Mouse (Mus musculus): ENCODE data around the gene 2200002D01Rik. TPM values are rescaled to one million over a fixed set of nuclear protein-coding genes. Genes with fewer than 3 reads are reported as not detected.

2200002D01Rik gene
- polyA plus RNA-seq, 1 experiment from 2014 or later, result 0.29 TPM

DNA sequence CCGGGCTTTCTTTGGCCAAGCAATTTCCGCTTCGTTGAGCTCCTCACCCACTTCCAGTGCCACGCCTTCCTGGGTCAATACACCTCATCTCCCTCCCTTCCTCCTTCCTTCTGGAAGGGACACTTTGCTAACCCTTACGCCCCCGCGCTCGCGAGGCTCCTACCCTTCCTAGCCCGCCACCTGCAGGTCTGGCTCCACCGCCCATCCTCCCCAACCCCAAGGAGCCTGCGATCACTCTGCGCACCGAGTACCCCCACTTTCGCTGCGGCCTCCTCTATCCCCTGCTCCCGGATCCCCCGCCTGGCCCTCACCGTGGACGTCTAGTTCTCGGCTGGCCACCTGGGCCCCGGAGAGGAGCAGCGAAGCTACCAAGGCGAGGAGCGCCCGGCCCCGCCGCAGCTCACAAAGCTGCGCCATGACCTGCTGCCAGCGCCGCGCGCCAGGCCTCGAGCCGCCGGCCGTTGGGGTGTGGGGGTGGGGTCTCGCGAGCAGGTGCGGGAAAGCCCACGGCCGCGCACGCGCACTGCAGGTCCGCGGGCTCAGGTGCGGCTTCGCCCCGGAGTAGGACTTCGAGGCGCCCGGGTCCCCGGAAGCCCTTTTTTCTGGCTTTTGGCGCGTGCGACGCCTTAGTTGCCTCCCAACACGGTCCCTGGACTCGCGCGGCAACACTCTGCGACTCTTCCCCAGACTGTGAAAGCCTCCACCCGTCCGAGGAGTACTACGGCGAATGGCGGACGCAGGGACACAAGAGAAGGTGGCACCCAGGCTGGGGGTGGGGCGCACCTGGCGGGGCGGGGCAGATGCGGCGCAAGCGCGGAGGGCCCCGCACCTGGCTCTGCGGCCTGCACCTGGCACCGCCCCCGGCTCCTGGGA, 33.2 kb upstream of the 2200002D01Rik start, which contains the start of gene Spint2:
Gene Spint2 (minus strand): TSS at position 712 of the 873 bp plus-strand sequence.
- Histone ChIP-seq H3K27me3 (ENCODE audit: control insufficient read depth, insufficient read depth, low read length) (peaks cover 28% of the 10 kb centered on the region), H3K4me1 (ENCODE audit: control insufficient read depth, insufficient read depth, low read length) (peaks cover 10% of the 10 kb centered on the region), H3K9me3 (ENCODE audit: control insufficient read depth, low read length) (no peaks in the 10 kb centered on the region), H3K4me2 (ENCODE audit: low read length) (peak within 1 kb of the TSS; percentile 95), H3K4me3 (replicated peaks; ENCODE audit: low read depth, low read length) (peak within 1 kb of the TSS; percentile 48), H3K9ac (replicated peaks; ENCODE audit: low read length) (peak within 1 kb of the TSS; percentile 52), H3K27ac (replicated peaks; ENCODE audit: low read depth, low read length) (no peak within 1 kb of the TSS), H3K36me3 (ENCODE audit: control insufficient read depth, insufficient read depth, low read length) (no peaks in the 10 kb centered on the region)
- under 1% methylated on average over 80 of the region's 80 CpGs for WGBS
- peak; percentile 58 for ATAC-seq (ENCODE audit: low FRiP score, low TSS enrichment)
- peak; percentile 82 for DNase-seq

DNA sequence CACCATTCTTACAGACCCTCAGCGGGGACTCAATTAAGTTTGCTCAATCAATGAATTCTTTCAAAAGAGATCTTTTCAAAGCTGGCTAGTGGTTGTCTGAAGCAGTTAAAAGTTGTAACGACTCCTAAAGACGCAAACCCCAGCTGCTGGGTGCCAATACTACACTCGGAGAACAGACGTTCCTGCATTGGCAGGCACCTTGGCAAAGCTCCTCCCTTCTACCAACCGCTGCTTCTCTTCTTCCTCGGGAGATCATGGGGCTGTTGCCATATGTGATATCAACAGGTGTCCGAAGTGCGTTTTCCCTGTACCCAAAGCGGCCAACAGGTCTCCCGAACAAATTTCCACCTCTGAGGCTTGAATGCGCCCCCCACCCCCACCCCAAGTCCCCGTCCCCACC, 32.5 kb upstream of the 2200002D01Rik start:
- peak overlapping the region; percentile 48 for H3K4me3 ChIP-seq (replicated peaks; ENCODE audit: low read depth, low read length)
- peak overlapping the region; percentile 95 for H3K4me2 ChIP-seq (ENCODE audit: low read length)
- peak overlapping the region; percentile 52; the same call in 1 of the 2 replicates for H3K9ac ChIP-seq (replicated peaks; ENCODE audit: low read length)
- peaks cover 10% of the 10 kb centered on the region for H3K4me1 ChIP-seq (ENCODE audit: control insufficient read depth, insufficient read depth, low read length)
- DNase-seq, result no peak
- no peak for ATAC-seq (ENCODE audit: low FRiP score, low TSS enrichment)
- WGBS, result 17% methylated on average over 13 of the region's 13 CpGs
- no peaks in the 10 kb centered on the region for H3K9me3 ChIP-seq (ENCODE audit: control insufficient read depth, low read length)
- no peaks in the 10 kb centered on the region for H3K36me3 ChIP-seq (ENCODE audit: control insufficient read depth, insufficient read depth, low read length)
- H3K27ac ChIP-seq (replicated peaks; ENCODE audit: low read depth, low read length), result no peak overlapping the region
- H3K27me3 ChIP-seq (ENCODE audit: control insufficient read depth, insufficient read depth, low read length), result peaks cover 28% of the 10 kb centered on the region

DNA sequence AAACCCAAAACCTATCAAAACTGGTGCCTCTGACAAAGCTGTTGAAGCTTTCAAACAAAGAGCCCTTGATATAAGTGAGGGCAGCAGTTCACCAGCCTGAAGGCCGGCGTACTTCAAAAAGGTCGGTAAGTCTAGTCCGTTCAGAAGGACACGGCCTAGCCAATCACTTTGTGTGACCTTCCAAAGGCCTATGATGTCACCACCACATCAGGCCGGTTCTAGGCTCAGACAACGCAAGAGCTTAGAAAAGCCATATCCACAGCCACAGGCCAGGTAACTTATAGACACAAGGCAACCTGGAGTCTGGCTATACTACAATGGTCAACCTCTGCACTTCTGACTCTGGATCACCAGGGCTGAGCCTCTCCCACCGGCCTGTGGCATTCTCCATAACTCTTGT, 31.7 kb upstream of the 2200002D01Rik start:
- Histone ChIP-seq H3K27ac (replicated peaks; ENCODE audit: low read depth, low read length) (no peak overlapping the region), H3K4me1 (ENCODE audit: control insufficient read depth, insufficient read depth, low read length) (peaks cover 10% of the 10 kb centered on the region), H3K9ac (replicated peaks; ENCODE audit: low read length) (no peak overlapping the region), H3K4me2 (ENCODE audit: low read length) (no peak overlapping the region), H3K4me3 (replicated peaks; ENCODE audit: low read depth, low read length) (no peak overlapping the region), H3K9me3 (ENCODE audit: control insufficient read depth, low read length) (no peaks in the 10 kb centered on the region), H3K36me3 (ENCODE audit: control insufficient read depth, insufficient read depth, low read length) (no peaks in the 10 kb centered on the region), H3K27me3 (ENCODE audit: control insufficient read depth, insufficient read depth, low read length) (peaks cover 28% of the 10 kb centered on the region)
- ATAC-seq (ENCODE audit: low FRiP score, low TSS enrichment) (no peak), DNase-seq (no peak)
- WGBS, result 95% methylated on average over 8 of the region's 8 CpGs

DNA sequence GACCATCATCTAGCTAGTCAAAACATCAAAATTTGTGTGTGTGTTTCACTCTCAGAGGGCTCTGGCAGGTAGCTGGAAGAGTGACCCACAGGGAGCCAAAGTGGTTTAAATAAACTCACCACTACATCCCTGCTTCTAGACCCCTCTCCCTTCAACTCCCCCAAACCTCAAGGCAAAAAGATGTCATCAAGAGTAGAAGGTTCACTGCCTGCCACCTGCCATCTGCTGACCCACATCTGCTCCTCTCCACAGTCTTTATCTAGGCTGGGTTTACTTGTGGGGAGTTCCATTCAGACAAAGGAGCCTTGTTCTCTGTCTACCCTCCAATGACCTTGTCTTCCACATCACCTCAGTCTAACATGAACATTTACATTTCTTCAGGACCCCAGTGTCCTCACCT, 31.0 kb upstream of the 2200002D01Rik start:
- Histone ChIP-seq H3K9ac (replicated peaks; ENCODE audit: low read length) (no peak overlapping the region), H3K4me3 (replicated peaks; ENCODE audit: low read depth, low read length) (no peak overlapping the region), H3K36me3 (ENCODE audit: control insufficient read depth, insufficient read depth, low read length) (no peaks in the 10 kb centered on the region), H3K4me1 (ENCODE audit: control insufficient read depth, insufficient read depth, low read length) (peaks cover 10% of the 10 kb centered on the region), H3K4me2 (ENCODE audit: low read length) (no peak overlapping the region), H3K27ac (replicated peaks; ENCODE audit: low read depth, low read length) (no peak overlapping the region), H3K9me3 (ENCODE audit: control insufficient read depth, low read length) (no peaks in the 10 kb centered on the region), H3K27me3 (ENCODE audit: control insufficient read depth, insufficient read depth, low read length) (peaks cover 28% of the 10 kb centered on the region)
- DNase-seq (no peak), ATAC-seq (ENCODE audit: low FRiP score, low TSS enrichment) (no peak)

DNA sequence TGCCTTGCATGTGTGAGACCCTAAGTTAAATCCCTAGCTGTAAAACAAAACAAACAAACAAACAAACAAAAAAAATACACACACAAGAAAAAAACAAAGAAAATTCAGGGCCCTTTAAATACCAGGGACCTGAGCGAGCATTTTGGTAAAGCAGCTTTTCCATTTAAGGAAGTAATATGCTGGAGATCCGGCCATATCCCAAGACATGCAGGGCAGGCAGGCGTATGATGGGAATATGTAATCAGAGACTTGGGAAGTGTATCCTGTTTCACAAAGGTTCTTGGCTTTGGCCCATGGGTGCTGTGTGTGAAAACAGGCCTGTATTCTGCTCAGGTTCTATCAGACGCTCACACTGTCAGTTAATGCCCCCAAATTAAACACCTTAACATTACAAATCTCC, 29.2 kb upstream of the 2200002D01Rik start:
- Histone ChIP-seq H3K9ac (replicated peaks; ENCODE audit: low read length) (no peak overlapping the region), H3K27ac (replicated peaks; ENCODE audit: low read depth, low read length) (no peak overlapping the region), H3K4me2 (ENCODE audit: low read length) (no peak overlapping the region), H3K36me3 (ENCODE audit: control insufficient read depth, insufficient read depth, low read length) (no peaks in the 10 kb centered on the region), H3K4me1 (ENCODE audit: control insufficient read depth, insufficient read depth, low read length) (peaks cover 10% of the 10 kb centered on the region), H3K4me3 (replicated peaks; ENCODE audit: low read depth, low read length) (no peak overlapping the region), H3K27me3 (ENCODE audit: control insufficient read depth, insufficient read depth, low read length) (peaks cover 23% of the 10 kb centered on the region), H3K9me3 (ENCODE audit: control insufficient read depth, low read length) (no peaks in the 10 kb centered on the region)
- no peak for DNase-seq
- 92% methylated on average over 4 of the region's 4 CpGs for WGBS
- ATAC-seq (ENCODE audit: low FRiP score, low TSS enrichment), result no peak

DNA sequence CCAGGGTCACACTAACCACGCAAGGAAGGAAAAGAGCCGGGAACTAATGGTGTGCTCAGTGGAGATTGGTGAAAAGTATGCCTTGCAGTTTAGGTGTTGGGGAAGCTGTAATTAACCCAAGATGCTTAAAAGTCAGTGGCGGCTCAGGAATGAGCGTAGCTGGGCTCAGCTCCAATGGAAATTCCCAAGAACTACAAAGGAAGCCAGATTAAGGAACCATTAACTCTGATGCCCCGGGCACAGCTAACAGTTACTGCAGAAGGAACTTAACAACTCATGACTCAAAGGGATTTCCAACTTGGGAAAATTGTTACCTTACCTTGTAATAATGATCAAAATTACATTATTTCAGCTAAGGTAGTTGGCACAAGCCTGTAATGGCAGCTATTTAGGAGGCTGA, 28.4 kb upstream of the 2200002D01Rik start:
- Histone ChIP-seq H3K27me3 (ENCODE audit: control insufficient read depth, insufficient read depth, low read length) (peaks cover 15% of the 10 kb centered on the region; the same call in 1 of the 2 replicates), H3K36me3 (ENCODE audit: control insufficient read depth, insufficient read depth, low read length) (no peaks in the 10 kb centered on the region), H3K27ac (replicated peaks; ENCODE audit: low read depth, low read length) (no peak overlapping the region), H3K4me2 (ENCODE audit: low read length) (no peak overlapping the region), H3K9ac (replicated peaks; ENCODE audit: low read length) (no peak overlapping the region), H3K9me3 (ENCODE audit: control insufficient read depth, low read length) (no peaks in the 10 kb centered on the region), H3K4me3 (replicated peaks; ENCODE audit: low read depth, low read length) (no peak overlapping the region), H3K4me1 (ENCODE audit: control insufficient read depth, insufficient read depth, low read length) (peaks cover 3% of the 10 kb centered on the region)
- WGBS, result 92% methylated on average over 5 of the region's 5 CpGs
- no peak for ATAC-seq (ENCODE audit: low FRiP score, low TSS enrichment)
- DNase-seq, result no peak

DNA sequence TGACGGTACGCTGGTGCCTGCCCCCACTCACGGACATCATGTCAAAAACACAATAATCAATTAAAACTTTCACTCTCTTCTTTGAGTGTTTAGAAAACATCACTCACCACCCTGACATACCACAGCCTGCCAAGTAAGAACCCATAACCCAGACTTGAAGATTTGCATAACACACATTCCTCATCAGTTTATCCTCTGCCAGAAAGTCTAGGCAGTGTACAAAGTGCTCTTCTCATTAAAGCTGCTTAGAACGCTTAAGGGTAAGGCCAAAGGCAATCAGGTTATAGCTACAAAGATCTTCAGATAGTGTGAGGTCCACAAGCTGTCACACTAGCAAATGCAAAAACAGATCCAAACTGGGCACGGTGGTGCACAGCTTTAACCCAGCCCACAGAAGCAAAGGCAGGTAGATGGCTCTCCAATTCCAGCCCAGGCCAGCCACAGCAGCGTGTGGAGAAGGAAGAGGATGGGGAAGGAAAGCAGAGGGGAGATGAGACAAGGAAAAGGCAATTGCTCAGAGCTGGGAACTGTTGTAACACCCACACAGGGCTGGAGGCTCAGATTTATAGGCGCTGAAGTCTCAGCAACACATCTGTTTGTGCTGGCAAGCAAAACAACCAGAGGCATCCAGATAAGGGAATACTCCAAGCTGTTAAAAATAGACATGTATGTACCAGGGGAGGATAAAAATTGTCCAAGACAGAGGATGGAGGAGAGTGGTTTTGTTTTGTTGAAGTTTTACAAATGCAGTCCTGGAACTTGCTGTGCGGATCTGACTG, 23.6 kb upstream of the 2200002D01Rik start:
- Histone ChIP-seq H3K36me3 (ENCODE audit: control insufficient read depth, insufficient read depth, low read length) (no peaks in the 10 kb centered on the region), H3K4me1 (ENCODE audit: control insufficient read depth, insufficient read depth, low read length) (no peaks in the 10 kb centered on the region), H3K4me3 (replicated peaks; ENCODE audit: low read depth, low read length) (no peak overlapping the region), H3K27me3 (ENCODE audit: control insufficient read depth, insufficient read depth, low read length) (no peaks in the 10 kb centered on the region), H3K27ac (replicated peaks; ENCODE audit: low read depth, low read length) (no peak overlapping the region), H3K9ac (replicated peaks; ENCODE audit: low read length) (no peak overlapping the region), H3K4me2 (ENCODE audit: low read length) (no peak overlapping the region), H3K9me3 (ENCODE audit: control insufficient read depth, low read length) (no peaks in the 10 kb centered on the region)
- ATAC-seq (ENCODE audit: low FRiP score, low TSS enrichment) (no peak), DNase-seq (no peak)
- 87% methylated on average over 8 of the region's 8 CpGs for WGBS

DNA sequence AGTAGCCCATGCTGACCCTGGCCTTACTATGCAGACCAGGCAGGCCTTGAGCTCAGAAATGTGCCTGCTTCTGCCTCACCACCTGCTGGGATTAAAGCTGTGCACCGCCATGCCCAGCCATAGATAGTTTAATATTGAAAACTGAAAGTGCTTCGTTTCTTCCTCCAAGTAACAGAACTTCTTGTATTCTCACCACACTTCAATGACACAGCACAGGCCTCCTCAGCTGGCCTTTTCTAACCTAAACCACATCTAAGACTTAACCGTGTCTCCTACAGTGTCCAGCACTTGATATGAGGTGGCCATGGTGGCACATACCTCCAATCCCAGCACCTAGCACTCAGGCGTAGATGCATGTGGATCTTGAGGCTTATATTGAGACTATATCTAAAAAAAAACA, 22.2 kb upstream of the 2200002D01Rik start:
- Histone ChIP-seq H3K9me3 (ENCODE audit: control insufficient read depth, low read length) (no peaks in the 10 kb centered on the region), H3K36me3 (ENCODE audit: control insufficient read depth, insufficient read depth, low read length) (no peaks in the 10 kb centered on the region), H3K4me1 (ENCODE audit: control insufficient read depth, insufficient read depth, low read length) (no peaks in the 10 kb centered on the region), H3K4me2 (ENCODE audit: low read length) (no peak overlapping the region), H3K27ac (replicated peaks; ENCODE audit: low read depth, low read length) (no peak overlapping the region), H3K4me3 (replicated peaks; ENCODE audit: low read depth, low read length) (no peak overlapping the region), H3K27me3 (ENCODE audit: control insufficient read depth, insufficient read depth, low read length) (no peaks in the 10 kb centered on the region), H3K9ac (replicated peaks; ENCODE audit: low read length) (no peak overlapping the region)
- WGBS, result 89% methylated on average over 4 of the region's 4 CpGs
- DNase-seq (no peak), ATAC-seq (ENCODE audit: low FRiP score, low TSS enrichment) (no peak)
